Mouse (Mus musculus): Measurements from ENCODE around the gene Cfap43. TPM values are rescaled to one million over a fixed set of nuclear protein-coding genes. Genes with fewer than 3 reads are reported as not detected.

Gene Cfap43
- polyA plus RNA-seq, 1 experiment = not detected

DNA sequence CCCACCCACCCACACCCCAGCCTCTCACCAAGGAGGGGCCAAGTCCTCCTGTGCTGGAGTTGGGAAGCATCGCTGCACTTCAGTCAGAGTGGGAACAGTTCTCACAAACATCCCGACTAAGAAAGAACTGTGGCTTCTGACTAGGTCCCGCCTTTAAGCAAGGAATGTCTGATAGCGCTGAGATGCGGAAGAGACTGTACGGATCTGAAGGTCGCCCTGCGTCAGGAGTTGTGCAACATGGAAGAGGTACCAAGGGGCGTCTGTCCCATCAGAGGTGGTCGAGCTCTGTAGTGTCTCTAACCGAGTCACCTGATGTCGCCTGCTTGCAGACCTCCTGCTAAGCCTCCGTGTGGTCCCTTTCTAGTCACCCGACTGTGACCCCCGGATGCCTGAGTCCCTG is 42.8 kb downstream of the Cfap43 start:
- DNase-seq = no peak
- 67% methylated on average over 15 of the region's 15 CpGs for WGBS
- H3K27me3 ChIP-seq (replicated peaks; ENCODE audit: control insufficient read depth, insufficient read depth, low read length) = no peaks in the 10 kb centered on the region

DNA sequence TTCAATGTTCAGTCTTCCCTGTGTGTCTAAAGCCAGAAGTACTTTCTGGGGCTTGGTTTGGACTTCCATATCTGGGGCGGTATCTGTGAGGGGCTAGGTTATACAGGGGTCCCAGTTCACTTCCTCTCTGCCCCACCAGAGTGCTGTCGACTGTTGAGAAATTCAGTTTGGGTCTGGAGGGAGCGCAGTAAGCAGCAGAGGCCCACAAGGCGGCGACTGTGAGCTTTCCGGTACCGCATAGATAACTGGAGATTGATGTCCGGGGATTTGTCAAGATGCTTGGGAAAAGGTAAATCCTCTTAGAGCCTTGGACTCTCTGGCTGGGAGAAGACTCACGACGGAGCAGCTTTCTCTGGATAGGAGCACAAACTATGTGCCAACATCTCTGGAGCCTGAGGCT is 47.6 kb downstream of the Cfap43 start:
- Histone ChIP-seq H3K36me3 (ENCODE audit: control insufficient read depth, insufficient read depth, low read length) (no peaks in the 10 kb centered on the region), H3K4me1 (ENCODE audit: control insufficient read depth, insufficient read depth, low read length) (no peaks in the 10 kb centered on the region), H3K4me3 (ENCODE audit: insufficient read depth, low read depth, low read length) (no peak overlapping the region), H3K27me3 (replicated peaks; ENCODE audit: control insufficient read depth, insufficient read depth, low read length) (no peaks in the 10 kb centered on the region), H3K27ac (ENCODE audit: insufficient read depth, low read depth, low read length) (no peak overlapping the region)
- TF ChIP-seq CTCF (conservative IDR thresholded peaks at IDR 0.05; ENCODE audit: insufficient read depth, insufficient read length, low read depth, low read length) (no peak; the same call in 1 of the 2 replicates), POLR2A (IDR thresholded peaks at IDR 0.05; ENCODE audit: low read depth, low read length) (no peak)
- DNase-seq = no peak
- 43% methylated on average over 10 of the region's 10 CpGs for WGBS

More for the DNA sequence above, 42.8 kb downstream of the Cfap43 start:
- no peak overlapping the region for H3K4me3 ChIP-seq (ENCODE audit: insufficient read depth, low read depth, low read length)
- TF ChIP-seq CTCF (conservative IDR thresholded peaks at IDR 0.05; ENCODE audit: insufficient read depth, insufficient read length, low read depth, low read length) = no peak
- TF ChIP-seq POLR2A (IDR thresholded peaks at IDR 0.05; ENCODE audit: low read depth, low read length) = no peak
- no peaks in the 10 kb centered on the region for H3K4me1 ChIP-seq (ENCODE audit: control insufficient read depth, insufficient read depth, low read length)
- no peak overlapping the region for H3K27ac ChIP-seq (ENCODE audit: insufficient read depth, low read depth, low read length)
- H3K36me3 ChIP-seq (ENCODE audit: control insufficient read depth, insufficient read depth, low read length) = no peaks in the 10 kb centered on the region

DNA sequence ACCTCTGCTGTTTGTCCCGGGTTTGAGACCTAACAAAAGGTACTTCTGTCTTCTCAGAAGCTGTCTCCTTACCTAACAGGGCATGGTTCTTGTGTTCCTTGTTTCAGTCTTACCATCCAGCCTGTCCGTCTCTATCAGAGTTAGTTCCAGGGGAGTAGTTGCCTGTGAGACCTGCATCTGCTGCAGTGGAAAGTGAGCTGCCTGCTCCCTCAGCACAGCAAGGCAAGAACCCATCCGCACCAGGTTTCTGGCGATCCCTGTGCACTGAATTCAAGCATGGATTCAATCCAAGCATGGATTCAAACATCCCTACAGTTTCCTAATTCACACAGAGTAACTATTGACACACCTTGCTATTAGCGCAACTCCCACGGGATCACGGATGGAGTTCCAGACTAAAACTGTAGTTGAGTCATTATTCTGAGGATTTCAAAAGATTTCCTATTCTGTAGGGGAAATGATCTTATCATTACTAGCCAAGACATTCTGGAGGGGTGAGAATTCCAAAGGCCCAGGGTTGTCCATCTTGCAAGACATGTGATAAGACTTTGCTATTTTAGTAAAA is 48.9 kb downstream of the Cfap43 start:
- no peak for DNase-seq
- Histone ChIP-seq H3K4me3 (ENCODE audit: insufficient read depth, low read depth, low read length) (no peak overlapping the region), H3K27me3 (replicated peaks; ENCODE audit: control insufficient read depth, insufficient read depth, low read length) (no peaks in the 10 kb centered on the region), H3K27ac (ENCODE audit: insufficient read depth, low read depth, low read length) (no peak overlapping the region), H3K36me3 (ENCODE audit: control insufficient read depth, insufficient read depth, low read length) (no peaks in the 10 kb centered on the region), H3K4me1 (ENCODE audit: control insufficient read depth, insufficient read depth, low read length) (peaks cover 3% of the 10 kb centered on the region; the same call in 1 of the 2 replicates)
- TF ChIP-seq POLR2A (IDR thresholded peaks at IDR 0.05; ENCODE audit: low read depth, low read length) = no peak
- no peak for TF ChIP-seq CTCF (conservative IDR thresholded peaks at IDR 0.05; ENCODE audit: insufficient read depth, insufficient read length, low read depth, low read length)
- WGBS = 82% methylated on average over 7 of the region's 7 CpGs

DNA sequence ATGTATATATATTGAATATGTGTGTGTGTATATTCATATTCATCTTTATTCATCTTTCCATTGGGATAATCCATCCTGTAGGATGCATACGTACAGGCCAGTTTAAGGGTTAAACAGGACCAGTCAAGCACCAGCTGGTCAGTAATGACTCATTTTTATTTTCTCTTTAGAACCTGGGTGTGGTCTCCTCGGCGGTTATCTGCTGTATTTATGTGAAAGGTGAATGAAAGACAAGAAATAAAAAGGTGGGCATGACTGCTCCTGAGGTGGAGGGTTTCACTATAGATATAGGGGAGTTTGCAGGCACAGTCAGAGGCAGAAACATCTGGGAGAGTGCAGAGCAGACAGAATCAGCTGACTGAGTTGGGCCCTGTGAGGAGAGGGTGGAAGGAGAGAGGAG is 49.6 kb downstream of the Cfap43 start:
- H3K27ac ChIP-seq (ENCODE audit: insufficient read depth, low read depth, low read length) = no peak overlapping the region
- H3K27me3 ChIP-seq (replicated peaks; ENCODE audit: control insufficient read depth, insufficient read depth, low read length) = no peaks in the 10 kb centered on the region
- WGBS = 37% methylated on average over 3 of the region's 3 CpGs
- H3K4me3 ChIP-seq (ENCODE audit: insufficient read depth, low read depth, low read length) = no peak overlapping the region
- TF ChIP-seq POLR2A (IDR thresholded peaks at IDR 0.05; ENCODE audit: low read depth, low read length) (no peak), CTCF (conservative IDR thresholded peaks at IDR 0.05; ENCODE audit: insufficient read depth, insufficient read length, low read depth, low read length) (no peak)
- H3K36me3 ChIP-seq (ENCODE audit: control insufficient read depth, insufficient read depth, low read length) = no peaks in the 10 kb centered on the region
- DNase-seq = no peak
- H3K4me1 ChIP-seq (ENCODE audit: control insufficient read depth, insufficient read depth, low read length) = peaks cover 5% of the 10 kb centered on the region; the same call in 1 of the 2 replicates

DNA sequence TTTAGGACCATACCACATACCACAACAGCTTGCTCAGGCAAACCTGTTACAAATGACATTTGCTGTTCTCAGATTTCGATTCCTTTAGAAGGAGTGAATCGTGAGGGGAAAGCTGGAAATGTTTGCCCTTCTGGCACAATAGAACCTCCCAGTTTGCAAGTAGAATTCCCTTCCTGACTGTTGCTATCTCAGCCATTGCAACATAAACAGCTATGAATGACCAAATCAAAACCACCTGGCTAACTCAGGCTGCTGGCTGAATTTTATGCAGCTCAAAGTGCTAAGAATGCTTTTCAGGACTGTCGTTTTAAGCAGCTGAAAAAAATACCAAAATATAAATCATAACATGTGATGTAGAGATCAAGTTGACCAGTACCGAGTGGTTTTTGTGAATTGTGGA is 50.1 kb downstream of the Cfap43 start:
- TF ChIP-seq CTCF (conservative IDR thresholded peaks at IDR 0.05; ENCODE audit: insufficient read depth, insufficient read length, low read depth, low read length) (no peak), POLR2A (IDR thresholded peaks at IDR 0.05; ENCODE audit: low read depth, low read length) (no peak)

DNA sequence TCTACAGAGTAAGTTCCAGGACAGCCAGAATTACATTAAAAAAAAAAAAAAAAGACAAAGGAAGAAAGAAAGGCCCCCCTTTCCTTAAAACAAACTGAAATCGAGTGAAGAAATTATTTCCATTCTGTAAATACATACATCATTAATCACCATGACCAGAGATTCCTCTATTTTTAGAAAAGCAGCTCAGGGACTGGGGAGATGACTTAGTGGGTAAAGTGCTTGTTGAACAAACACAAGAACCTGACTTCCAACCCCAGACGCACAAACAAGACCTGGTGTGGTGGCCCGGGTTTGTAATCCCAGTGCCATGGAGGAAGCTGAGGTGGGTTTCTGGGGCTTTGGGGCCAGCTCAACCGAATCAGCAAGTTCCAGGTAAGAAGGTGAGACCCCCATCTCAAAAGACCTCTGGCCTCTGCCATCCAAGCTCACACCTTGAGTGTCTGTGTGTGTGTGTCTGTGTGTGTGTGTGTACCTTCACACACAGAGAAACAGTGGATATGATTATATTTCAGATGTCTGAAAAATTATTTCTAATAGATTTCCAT is 51.4 kb downstream of the Cfap43 start:
- WGBS = 59% methylated on average over 4 of the region's 4 CpGs
- Histone ChIP-seq H3K36me3 (ENCODE audit: control insufficient read depth, insufficient read depth, low read length) (no peaks in the 10 kb centered on the region), H3K4me1 (ENCODE audit: control insufficient read depth, insufficient read depth, low read length) (peaks cover 5% of the 10 kb centered on the region; the same call in 1 of the 2 replicates), H3K27me3 (replicated peaks; ENCODE audit: control insufficient read depth, insufficient read depth, low read length) (no peaks in the 10 kb centered on the region), H3K27ac (ENCODE audit: insufficient read depth, low read depth, low read length) (no peak overlapping the region), H3K4me3 (ENCODE audit: insufficient read depth, low read depth, low read length) (no peak overlapping the region)
- no peak for DNase-seq
- TF ChIP-seq CTCF (conservative IDR thresholded peaks at IDR 0.05; ENCODE audit: insufficient read depth, insufficient read length, low read depth, low read length) (no peak), POLR2A (IDR thresholded peaks at IDR 0.05; ENCODE audit: low read depth, low read length) (no peak)

More for the DNA sequence above, 50.1 kb downstream of the Cfap43 start:
- H3K27me3 ChIP-seq (replicated peaks; ENCODE audit: control insufficient read depth, insufficient read depth, low read length) = no peaks in the 10 kb centered on the region
- no peak for DNase-seq
- H3K36me3 ChIP-seq (ENCODE audit: control insufficient read depth, insufficient read depth, low read length) = no peaks in the 10 kb centered on the region
- H3K4me1 ChIP-seq (ENCODE audit: control insufficient read depth, insufficient read depth, low read length) = peaks cover 5% of the 10 kb centered on the region; the same call in 1 of the 2 replicates
- WGBS = 47% methylated on average over 4 of the region's 4 CpGs
- no peak overlapping the region for H3K4me3 ChIP-seq (ENCODE audit: insufficient read depth, low read depth, low read length)
- no peak overlapping the region for H3K27ac ChIP-seq (ENCODE audit: insufficient read depth, low read depth, low read length)

DNA sequence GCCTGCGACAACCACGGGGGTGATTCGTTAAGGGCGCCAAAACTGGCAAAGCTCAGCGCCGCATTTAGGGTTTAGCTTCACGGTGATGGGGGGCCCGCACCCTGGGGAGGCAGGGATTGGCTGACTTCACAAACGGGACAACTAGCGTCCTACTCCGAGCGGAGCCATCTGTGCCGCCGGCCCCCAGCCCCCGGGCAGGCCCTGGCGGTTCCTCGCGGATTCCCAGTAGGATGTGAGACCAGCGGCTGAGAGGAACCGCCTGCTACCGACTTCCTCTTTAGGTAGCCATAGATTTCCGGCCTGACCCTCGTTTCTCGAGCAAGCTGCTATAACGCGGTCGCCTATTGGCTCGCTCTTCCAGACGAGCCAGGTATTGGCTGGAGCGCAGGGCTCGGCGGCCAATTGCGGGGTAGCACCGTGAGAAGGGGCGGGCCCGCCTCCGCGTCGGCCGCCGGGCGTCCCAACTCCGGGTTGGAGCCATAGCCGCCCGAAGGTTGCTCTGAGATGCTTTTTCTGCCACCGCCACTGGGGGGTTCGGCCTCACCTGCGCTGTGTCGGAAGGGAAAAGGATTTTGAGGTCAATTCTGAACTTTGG is 53.6 kb downstream of the Cfap43 start, which contains the start of gene Gsto2:
Gene Gsto2, plus strand, starts transcription at position 182 of the 595 bp plus-strand sequence.
- peak; percentile 97 for DNase-seq
- Histone ChIP-seq H3K4me1 (ENCODE audit: control insufficient read depth, insufficient read depth, low read length) (peaks cover 5% of the 10 kb centered on the region; the same call in 1 of the 2 replicates), H3K27ac (ENCODE audit: insufficient read depth, low read depth, low read length) (peak within 1 kb of the TSS; percentile 86), H3K36me3 (ENCODE audit: control insufficient read depth, insufficient read depth, low read length) (no peaks in the 10 kb centered on the region), H3K4me3 (ENCODE audit: insufficient read depth, low read depth, low read length) (peak within 1 kb of the TSS; percentile 99), H3K27me3 (replicated peaks; ENCODE audit: control insufficient read depth, insufficient read depth, low read length) (no peaks in the 10 kb centered on the region)
- under 1% methylated on average over 49 of the region's 49 CpGs for WGBS
- TF ChIP-seq POLR2A (IDR thresholded peaks at IDR 0.05; ENCODE audit: low read depth, low read length) = no peak
- TF ChIP-seq CTCF (conservative IDR thresholded peaks at IDR 0.05; ENCODE audit: insufficient read depth, insufficient read length, low read depth, low read length) = peak; percentile 48

All from kidney, adult 2 months (tissue).